Mouse (Mus musculus) B cell, adult (primary cell): ENCODE measurements around the gene Abcf1. TPM values are rescaled to one million over a fixed set of nuclear protein-coding genes. Genes with fewer than 3 reads are reported as not detected.

Experiments
- total RNA-seq: library from RNA; stranded (reverse); gene quantifications from 4 replicates; pipeline ENCODE4 v1.2.4, GENCODE M21; 2023; ENCODE audit not compliant: inconsistent age

The Abcf1 gene
- 114 to 128 TPM (median 125 TPM) in 4 replicates for total RNA-seq

GRCm38 (mm10) chr17:35969418-35970389 lies at the start of gene Abcf1:
Gene Abcf1, minus strand, starts transcription at chr17:35969761.

GRCm38 (mm10) chr17:35979401-35980362 lies 10.1 kb upstream of the Abcf1 start, which contains the start of the genes Gnl1 and Prr3:
Gene Gnl1, plus strand, starts transcription at chr17:35979851.
Gene Prr3, minus strand, starts transcription at chr17:35980236.

GRCm38 (mm10) chr17:35916297-35917142 lies 53.0 kb downstream of the Abcf1 start, which contains the start of the genes Mrps18b and Ppp1r10:
Gene Mrps18b, minus strand, starts transcription at chr17:35916389.
Gene Ppp1r10, plus strand, starts transcription at chr17:35916434.

GRCm38 (mm10) chr17:35909919-35910369 lies 59.6 kb downstream of the Abcf1 start, which contains the start of gene Atat1:
Gene Atat1, minus strand, starts transcription at chr17:35910075.

Other genes with a start within 250 kb of the Abcf1 start
- gene Ier3, start 148.1 kb downstream of the Abcf1 start, total RNA-seq: 0.63 to 0.99 TPM (median 0.78 TPM) in 3 of 4 replicates, not detected in the other
- gene Flot1, start 146.5 kb downstream of the Abcf1 start, total RNA-seq: 16.0 to 20.9 TPM (median 18.6 TPM) in 4 replicates
- gene Tubb5, start 131.5 kb downstream of the Abcf1 start, total RNA-seq: 262 to 275 TPM (median 274 TPM) in 4 replicates
- gene Mdc1, start 128.2 kb downstream of the Abcf1 start, total RNA-seq: 71.4 to 86.6 TPM (median 79.7 TPM) in 4 replicates
- 80.2 to 95.7 TPM (median 86.5 TPM) in 4 replicates for gene Nrm, start 108.4 kb downstream of the Abcf1 start, total RNA-seq
- gene Ppp1r18, start 104.2 kb downstream of the Abcf1 start, total RNA-seq: 209 to 233 TPM (median 217 TPM) in 4 replicates
- 103 to 128 TPM (median 115 TPM) in 4 replicates for gene Dhx16, start 89.9 kb downstream of the Abcf1 start, total RNA-seq
- 16.2 to 22.4 TPM (median 19.8 TPM) in 4 replicates for gene 2310061I04Rik, start 72.3 kb downstream of the Abcf1 start, total RNA-seq
- gene Atat1, start 59.7 kb downstream of the Abcf1 start, total RNA-seq: 14.7 to 21.4 TPM (median 18.2 TPM) in 4 replicates
- 69.7 to 78.6 TPM (median 73.2 TPM) in 4 replicates for gene Mrps18b, start 53.4 kb downstream of the Abcf1 start, total RNA-seq
- gene Ppp1r10, start 53.3 kb downstream of the Abcf1 start, total RNA-seq: 159 to 172 TPM (median 168 TPM) in 4 replicates
- 72.2 to 88.6 TPM (median 80.9 TPM) in 4 replicates for gene Gnl1, start 10.1 kb upstream of the Abcf1 start, total RNA-seq
- 83.4 to 98.8 TPM (median 91.2 TPM) in 4 replicates for gene Prr3, start 10.5 kb upstream of the Abcf1 start, total RNA-seq
- gene H2-T24, start 50.8 kb upstream of the Abcf1 start, total RNA-seq: 41.2 to 56.0 TPM (median 48.9 TPM) in 4 replicates
- 313 to 352 TPM (median 345 TPM) in 4 replicates for gene H2-T23, start 63.1 kb upstream of the Abcf1 start, total RNA-seq
- gene H2-T22, start 73.0 kb upstream of the Abcf1 start, total RNA-seq: 87.9 to 100 TPM (median 90.8 TPM) in 4 replicates
- gene Gm6034, start 73.2 kb upstream of the Abcf1 start, total RNA-seq: 0.35 to 1.7 TPM (median 0.96 TPM) in 3 of 4 replicates, not detected in the other
- 58.1 to 68.2 TPM (median 65.7 TPM) in 4 replicates for gene Gm11127, start 88.6 kb upstream of the Abcf1 start, total RNA-seq
- 0.70 to 2.7 TPM (median 2.0 TPM) in 4 replicates for gene Gm19684, start 151.9 kb upstream of the Abcf1 start, total RNA-seq
- gene Gm7030, start 159.7 kb upstream of the Abcf1 start, total RNA-seq: 15.0 to 19.5 TPM (median 18.6 TPM) in 4 replicates
- gene Gm8909, start 198.8 kb upstream of the Abcf1 start, total RNA-seq: 0.93 TPM in 1 of 4 replicates, not detected in the others
- not detected in 4 replicates for gene H2-T3, start 220.5 kb upstream of the Abcf1 start, total RNA-seq